Mouse (Mus musculus): Measurements from ENCODE around the gene Bcan. TPM values are rescaled to one million over a fixed set of nuclear protein-coding genes. Genes with fewer than 3 reads are reported as not detected.
A peak's percentile ranks its signal among the peaks of the same experiment; 100 is the strongest.

Gene Bcan
- polyA plus RNA-seq, 1 experiment = 1.1 TPM

DNA sequence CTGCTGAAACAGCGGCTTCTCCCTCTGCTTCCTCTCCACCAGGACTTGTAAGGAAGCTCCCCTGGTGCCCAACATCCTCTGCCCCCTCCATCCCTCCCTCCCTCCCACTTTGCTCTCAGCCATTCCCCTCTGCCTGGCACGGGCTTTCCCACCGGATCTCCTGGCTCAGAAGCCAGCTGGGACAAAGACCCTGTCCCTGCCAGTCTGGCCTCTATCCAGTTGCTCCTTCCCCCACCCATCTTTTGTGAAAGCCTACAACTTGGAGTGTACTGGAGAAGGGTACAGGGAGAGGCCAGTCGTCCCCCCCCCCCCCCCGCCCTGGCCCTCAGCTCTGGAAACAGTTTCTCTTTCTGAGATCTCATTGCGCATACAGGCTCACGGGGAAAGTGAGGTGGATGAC is 1.3 kb downstream of the Bcan start:
- Histone ChIP-seq H3K4me1 (ENCODE audit: control insufficient read depth, insufficient read depth, low read length) (peaks cover 1% of the 10 kb centered on the region), H3K9me3 (replicated peaks; ENCODE audit: control insufficient read depth, insufficient read depth, low read length, poor library complexity, severe bottlenecking) (no peaks in the 10 kb centered on the region), H3K27ac (ENCODE audit: insufficient read depth, low read length) (no peak overlapping the region), H3K36me3 (ENCODE audit: control insufficient read depth, insufficient read depth, low read length, poor library complexity, severe bottlenecking) (no peaks in the 10 kb centered on the region), H3K4me3 (ENCODE audit: low read depth, low read length) (no peak overlapping the region), H3K9ac (ENCODE audit: low read depth, poor library complexity, severe bottlenecking) (no peak overlapping the region), H3K27me3 (ENCODE audit: control insufficient read depth, insufficient read depth, low read length, poor library complexity, severe bottlenecking) (peaks cover 16% of the 10 kb centered on the region)
- TF ChIP-seq CTCF (IDR thresholded peaks at IDR 0.05; ENCODE audit: low read depth, low read length) (no peak), POLR2A (IDR thresholded peaks at IDR 0.05; ENCODE audit: insufficient read depth, low read length) (no peak), EP300 (IDR thresholded peaks at IDR 0.05; ENCODE audit: insufficient read depth, low read depth, low read length) (no peak)

DNA sequence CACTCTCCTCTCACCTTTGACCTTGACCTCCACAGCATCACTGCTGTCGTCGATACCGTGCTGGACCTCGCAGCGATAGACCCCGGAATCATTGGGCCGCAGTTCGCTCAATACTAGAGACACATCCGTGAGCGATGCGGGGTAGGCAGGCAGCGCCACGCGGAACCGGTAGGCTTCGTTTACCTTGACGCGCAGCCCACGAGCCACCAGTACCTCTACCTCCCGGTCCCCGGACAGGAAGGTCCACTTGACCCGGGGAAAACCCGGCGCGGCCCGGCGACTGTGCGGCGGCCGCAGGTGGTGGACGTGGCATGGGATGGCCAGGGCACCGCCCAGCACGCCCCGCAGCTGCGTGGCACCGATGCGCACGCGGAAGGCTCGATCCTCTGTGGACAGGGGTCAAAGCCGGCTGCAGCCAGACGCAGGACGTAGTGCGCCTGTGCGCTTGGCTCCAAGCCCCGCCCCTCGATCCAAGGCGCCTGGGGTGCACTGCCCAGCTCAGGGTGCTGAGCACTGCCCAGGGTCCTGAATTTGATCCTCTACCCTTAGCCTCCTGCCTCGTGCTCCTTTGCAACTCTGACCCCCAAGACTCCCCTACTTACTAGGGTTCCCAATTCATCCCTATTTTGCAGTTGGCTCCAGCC is 2.9 kb downstream of the Bcan start:
- no peak overlapping the region for H3K9ac ChIP-seq (ENCODE audit: low read depth, poor library complexity, severe bottlenecking)
- peak overlapping the region; percentile 61 for H3K4me3 ChIP-seq (ENCODE audit: low read depth, low read length)
- peaks cover 1% of the 10 kb centered on the region for H3K4me1 ChIP-seq (ENCODE audit: control insufficient read depth, insufficient read depth, low read length)
- peaks cover 16% of the 10 kb centered on the region for H3K27me3 ChIP-seq (ENCODE audit: control insufficient read depth, insufficient read depth, low read length, poor library complexity, severe bottlenecking)
- TF ChIP-seq CTCF (IDR thresholded peaks at IDR 0.05; ENCODE audit: low read depth, low read length) (no peak), POLR2A (IDR thresholded peaks at IDR 0.05; ENCODE audit: insufficient read depth, low read length) (no peak), EP300 (IDR thresholded peaks at IDR 0.05; ENCODE audit: insufficient read depth, low read depth, low read length) (0 out of 2 replicates have a peak, but pooled peaks have one; percentile 4)
- no peaks in the 10 kb centered on the region for H3K9me3 ChIP-seq (replicated peaks; ENCODE audit: control insufficient read depth, insufficient read depth, low read length, poor library complexity, severe bottlenecking)
- H3K27ac ChIP-seq (ENCODE audit: insufficient read depth, low read length) = no peak overlapping the region
- no peaks in the 10 kb centered on the region for H3K36me3 ChIP-seq (ENCODE audit: control insufficient read depth, insufficient read depth, low read length, poor library complexity, severe bottlenecking)

DNA sequence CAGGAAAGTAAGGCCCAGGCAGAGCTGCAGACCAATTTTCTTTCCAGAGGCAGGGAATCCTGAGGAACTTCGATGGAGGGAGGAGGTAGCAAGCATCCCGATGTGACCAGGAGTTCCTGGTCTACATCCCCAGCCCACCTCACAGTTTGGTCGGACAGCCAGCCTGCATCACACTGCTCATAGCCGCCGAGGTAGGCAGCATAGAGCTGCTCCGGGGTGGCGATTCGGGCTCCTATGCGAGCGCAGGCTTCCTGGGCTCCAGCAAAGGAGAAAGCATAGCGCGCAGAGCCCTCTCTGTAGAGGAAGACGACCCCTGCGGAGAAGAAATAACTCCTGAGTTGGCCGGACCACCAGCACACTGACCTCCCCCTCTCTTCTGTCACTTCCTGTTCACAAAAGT is 3.6 kb downstream of the Bcan start:
- Histone ChIP-seq H3K9ac (ENCODE audit: low read depth, poor library complexity, severe bottlenecking) (no peak overlapping the region), H3K27me3 (ENCODE audit: control insufficient read depth, insufficient read depth, low read length, poor library complexity, severe bottlenecking) (peaks cover 16% of the 10 kb centered on the region), H3K36me3 (ENCODE audit: control insufficient read depth, insufficient read depth, low read length, poor library complexity, severe bottlenecking) (no peaks in the 10 kb centered on the region), H3K4me3 (ENCODE audit: low read depth, low read length) (no peak overlapping the region; the same call in 1 of the 2 replicates), H3K4me1 (ENCODE audit: control insufficient read depth, insufficient read depth, low read length) (peaks cover 1% of the 10 kb centered on the region), H3K27ac (ENCODE audit: insufficient read depth, low read length) (no peak overlapping the region), H3K9me3 (replicated peaks; ENCODE audit: control insufficient read depth, insufficient read depth, low read length, poor library complexity, severe bottlenecking) (no peaks in the 10 kb centered on the region)
- TF ChIP-seq EP300 (IDR thresholded peaks at IDR 0.05; ENCODE audit: insufficient read depth, low read depth, low read length) = no peak
- TF ChIP-seq CTCF (IDR thresholded peaks at IDR 0.05; ENCODE audit: low read depth, low read length) = no peak

DNA sequence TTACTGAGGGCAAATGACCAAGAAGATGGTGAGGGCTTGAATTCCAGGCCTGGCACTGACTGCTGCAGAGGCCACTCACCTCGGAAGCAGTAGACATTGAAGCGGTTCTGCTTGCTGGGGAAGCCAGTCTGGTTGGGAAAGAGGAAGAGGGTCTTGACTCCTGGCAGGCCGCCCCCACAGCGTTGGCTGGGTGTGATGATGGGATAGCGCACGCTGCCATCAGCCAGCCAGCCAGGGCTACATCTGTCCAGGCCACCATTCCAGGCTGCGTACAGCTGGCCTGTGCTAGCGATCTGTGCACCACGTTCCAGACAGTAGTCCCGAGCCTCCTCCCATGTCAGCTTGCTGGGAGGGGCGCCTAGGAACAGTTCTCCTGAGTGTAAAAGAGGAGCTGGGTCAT is 4.7 kb downstream of the Bcan start:
- Histone ChIP-seq H3K27ac (ENCODE audit: insufficient read depth, low read length) (no peak overlapping the region), H3K27me3 (ENCODE audit: control insufficient read depth, insufficient read depth, low read length, poor library complexity, severe bottlenecking) (peaks cover 16% of the 10 kb centered on the region), H3K36me3 (ENCODE audit: control insufficient read depth, insufficient read depth, low read length, poor library complexity, severe bottlenecking) (no peaks in the 10 kb centered on the region), H3K9me3 (replicated peaks; ENCODE audit: control insufficient read depth, insufficient read depth, low read length, poor library complexity, severe bottlenecking) (no peaks in the 10 kb centered on the region), H3K4me3 (ENCODE audit: low read depth, low read length) (no peak overlapping the region), H3K4me1 (ENCODE audit: control insufficient read depth, insufficient read depth, low read length) (peaks cover 1% of the 10 kb centered on the region), H3K9ac (ENCODE audit: low read depth, poor library complexity, severe bottlenecking) (no peak overlapping the region)
- TF ChIP-seq EP300 (IDR thresholded peaks at IDR 0.05; ENCODE audit: insufficient read depth, low read depth, low read length) (no peak), POLR2A (IDR thresholded peaks at IDR 0.05; ENCODE audit: insufficient read depth, low read length) (no peak), CTCF (IDR thresholded peaks at IDR 0.05; ENCODE audit: low read depth, low read length) (no peak)

DNA sequence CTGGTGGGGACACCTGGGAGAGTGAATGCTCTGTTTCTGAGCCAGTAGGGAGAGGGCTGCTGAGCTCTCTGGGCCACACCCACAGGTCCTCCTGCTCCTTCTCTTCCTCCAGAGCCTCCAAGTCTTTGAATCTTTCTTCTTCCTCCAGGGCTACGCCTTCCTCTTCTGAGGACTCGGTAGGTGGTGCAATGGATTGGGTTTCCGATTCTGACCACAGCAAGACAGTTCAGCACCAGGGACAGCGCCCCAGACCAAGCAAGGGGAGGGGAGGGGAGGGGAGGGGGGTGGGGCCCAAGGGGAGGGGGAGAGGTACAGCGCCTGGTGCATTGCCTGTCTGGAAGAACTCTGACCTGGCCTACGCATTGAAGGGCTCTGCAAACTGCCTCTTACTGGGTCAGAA is 6.6 kb downstream of the Bcan start:
- Histone ChIP-seq H3K27ac (ENCODE audit: insufficient read depth, low read length) (no peak overlapping the region), H3K27me3 (ENCODE audit: control insufficient read depth, insufficient read depth, low read length, poor library complexity, severe bottlenecking) (no peaks in the 10 kb centered on the region), H3K36me3 (ENCODE audit: control insufficient read depth, insufficient read depth, low read length, poor library complexity, severe bottlenecking) (no peaks in the 10 kb centered on the region), H3K4me1 (ENCODE audit: control insufficient read depth, insufficient read depth, low read length) (peaks cover 2% of the 10 kb centered on the region), H3K4me3 (ENCODE audit: low read depth, low read length) (no peak overlapping the region), H3K9me3 (replicated peaks; ENCODE audit: control insufficient read depth, insufficient read depth, low read length, poor library complexity, severe bottlenecking) (no peaks in the 10 kb centered on the region), H3K9ac (ENCODE audit: low read depth, poor library complexity, severe bottlenecking) (no peak overlapping the region)
- TF ChIP-seq CTCF (IDR thresholded peaks at IDR 0.05; ENCODE audit: low read depth, low read length) (no peak), EP300 (IDR thresholded peaks at IDR 0.05; ENCODE audit: insufficient read depth, low read depth, low read length) (no peak), POLR2A (IDR thresholded peaks at IDR 0.05; ENCODE audit: insufficient read depth, low read length) (no peak)

DNA sequence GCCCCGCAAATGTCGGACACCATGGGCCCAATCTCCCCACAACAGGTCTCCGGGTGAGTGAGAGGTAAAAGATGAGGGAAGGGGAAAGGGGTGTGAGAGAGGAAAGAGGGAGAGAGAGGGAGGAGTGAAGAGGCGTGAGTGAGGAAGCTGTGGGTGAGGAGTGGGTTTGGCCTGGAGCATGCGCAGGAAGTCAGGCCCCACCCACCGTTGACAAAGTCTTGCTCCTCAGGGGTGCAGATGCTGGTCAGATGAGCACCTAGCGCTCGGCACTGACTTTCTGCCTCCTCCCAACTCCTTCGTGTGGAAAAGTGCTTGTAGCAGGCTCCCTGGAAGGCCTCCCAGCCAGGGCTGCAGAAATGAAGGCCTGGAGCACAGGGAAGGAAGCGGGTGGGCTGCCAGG is 10.1 kb downstream of the Bcan start:
- Histone ChIP-seq H3K9me3 (replicated peaks; ENCODE audit: control insufficient read depth, insufficient read depth, low read length, poor library complexity, severe bottlenecking) (no peaks in the 10 kb centered on the region), H3K4me3 (ENCODE audit: low read depth, low read length) (no peak overlapping the region), H3K36me3 (ENCODE audit: control insufficient read depth, insufficient read depth, low read length, poor library complexity, severe bottlenecking) (no peaks in the 10 kb centered on the region), H3K9ac (ENCODE audit: low read depth, poor library complexity, severe bottlenecking) (no peak overlapping the region), H3K27me3 (ENCODE audit: control insufficient read depth, insufficient read depth, low read length, poor library complexity, severe bottlenecking) (no peaks in the 10 kb centered on the region), H3K4me1 (ENCODE audit: control insufficient read depth, insufficient read depth, low read length) (peaks cover 2% of the 10 kb centered on the region), H3K27ac (ENCODE audit: insufficient read depth, low read length) (no peak overlapping the region)
- no peak for TF ChIP-seq POLR2A (IDR thresholded peaks at IDR 0.05; ENCODE audit: insufficient read depth, low read length)
- TF ChIP-seq CTCF (IDR thresholded peaks at IDR 0.05; ENCODE audit: low read depth, low read length) = no peak
- no peak for TF ChIP-seq EP300 (IDR thresholded peaks at IDR 0.05; ENCODE audit: insufficient read depth, low read depth, low read length)
